Mouse (Mus musculus): ENCODE measurements at regions not wholly inside any gene's neighbourhood (a gene's known extent, or its start where the extent isn't known, plus 50 kb on each side); places are given as distances from the start of the nearest gene placed in this dataset.

- H3K27ac ChIP-seq: no peak overlapping the region
- no peak overlapping the region for H3K4me3 ChIP-seq
- no peaks in the 10 kb centered on the region for H3K9me3 ChIP-seq
- peak overlapping the region; percentile 17; the same call in 1 of the 2 replicates for H3K4me2 ChIP-seq
- H3K27me3 ChIP-seq: peaks cover 24% of the 10 kb centered on the region
- no peaks in the 10 kb centered on the region for H3K36me3 ChIP-seq
- ATAC-seq (ENCODE audit: borderline replicate concordance, extremely low read depth, low FRiP score, low TSS enrichment): no peak
- no peak overlapping the region for H3K9ac ChIP-seq
- WGBS: 20% methylated on average over 23 of the region's 23 CpGs
- H3K4me1 ChIP-seq: 0 out of 2 replicates have a peak, but pooled peaks cover 6% of the 10 kb centered on the region
These were observed 291.8 kb upstream of the Mki67 start for GRCm38 (mm10) chr7:136007796-136008455.

GRCm38 (mm10) chr7:136008486-136008885, 292.3 kb upstream of the Mki67 start:
- H3K4me1 ChIP-seq: 0 out of 2 replicates have a peak, but pooled peaks cover 6% of the 10 kb centered on the region
- H3K4me2 ChIP-seq: peak overlapping the region; percentile 17; the same call in 1 of the 2 replicates
- WGBS: 22% methylated on average over 6 of the region's 6 CpGs
- no peaks in the 10 kb centered on the region for H3K36me3 ChIP-seq
- no peak for ATAC-seq (ENCODE audit: borderline replicate concordance, extremely low read depth, low FRiP score, low TSS enrichment)
- no peaks in the 10 kb centered on the region for H3K9me3 ChIP-seq
- H3K27me3 ChIP-seq: peaks cover 24% of the 10 kb centered on the region
- no peak overlapping the region for H3K9ac ChIP-seq
- H3K27ac ChIP-seq: no peak overlapping the region
- H3K4me3 ChIP-seq: no peak overlapping the region

DNA sequence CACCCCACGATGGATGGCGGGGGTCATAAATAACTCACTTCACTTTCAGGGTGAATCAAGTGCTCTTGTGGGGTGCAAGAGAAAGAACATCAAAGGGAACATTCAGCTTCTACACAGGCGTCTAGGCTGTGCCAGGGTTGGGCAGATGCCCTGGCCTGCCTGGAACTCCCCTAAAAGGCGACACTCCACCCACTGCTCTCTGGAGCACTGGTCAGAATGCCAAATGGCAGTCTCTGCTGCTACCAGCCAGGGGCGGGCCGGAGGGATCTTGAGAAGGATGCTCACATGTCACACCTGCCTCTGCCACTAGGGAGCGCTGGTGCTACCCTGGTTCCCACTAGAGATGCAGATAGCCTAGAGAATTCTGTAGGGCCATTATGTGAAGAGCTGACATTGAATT, 293.9 kb upstream of the Mki67 start:
- no peaks in the 10 kb centered on the region for H3K9me3 ChIP-seq
- peaks cover 24% of the 10 kb centered on the region for H3K27me3 ChIP-seq
- ATAC-seq (ENCODE audit: borderline replicate concordance, extremely low read depth, low FRiP score, low TSS enrichment): no peak
- no peak overlapping the region for H3K9ac ChIP-seq
- no peak overlapping the region for H3K4me2 ChIP-seq
- H3K4me3 ChIP-seq: no peak overlapping the region
- WGBS: 59% methylated on average over 7 of the region's 7 CpGs
- H3K4me1 ChIP-seq: 0 out of 2 replicates have a peak, but pooled peaks cover 6% of the 10 kb centered on the region
- no peaks in the 10 kb centered on the region for H3K36me3 ChIP-seq
- no peak overlapping the region for H3K27ac ChIP-seq

- WGBS: 49% methylated on average over 4 of the region's 4 CpGs
These were observed 298.5 kb upstream of the Mki67 start for GRCm38 (mm10) chr7:136014706-136015105.

DNA sequence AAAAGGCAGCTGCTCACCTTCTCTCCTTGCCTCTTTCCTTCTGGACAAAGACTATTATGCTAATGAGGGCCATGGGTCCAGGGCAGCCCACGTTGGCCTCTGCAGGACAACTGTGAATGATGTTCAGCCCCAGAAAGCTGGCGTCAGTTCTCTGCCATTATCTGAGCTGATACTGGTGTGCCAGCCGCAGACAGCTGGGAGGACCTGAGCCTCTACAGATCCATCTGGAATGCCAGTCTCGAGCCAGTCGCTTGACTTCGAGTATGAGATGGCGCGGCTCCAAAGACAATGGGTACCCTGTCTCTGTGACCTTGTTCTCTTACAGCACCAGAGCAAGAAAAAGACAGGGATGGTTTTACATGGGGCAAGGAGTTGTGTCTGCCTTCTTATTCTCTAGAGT, 300.8 kb upstream of the Mki67 start:
- Histone ChIP-seq H3K4me2 (no peak overlapping the region), H3K4me1 (no peaks in the 10 kb centered on the region), H3K4me3 (no peak overlapping the region), H3K27me3 (no peaks in the 10 kb centered on the region), H3K9ac (no peak overlapping the region), H3K36me3 (no peaks in the 10 kb centered on the region), H3K9me3 (no peaks in the 10 kb centered on the region), H3K27ac (no peak overlapping the region)
- ATAC-seq (ENCODE audit: borderline replicate concordance, extremely low read depth, low FRiP score, low TSS enrichment): no peak
- WGBS: 80% methylated on average over 8 of the region's 8 CpGs

More at GRCm38 (mm10) chr7:136014706-136015105, 298.5 kb upstream of the Mki67 start:
- no peak overlapping the region for H3K4me2 ChIP-seq
- no peak overlapping the region for H3K27ac ChIP-seq
- no peaks in the 10 kb centered on the region for H3K36me3 ChIP-seq
- no peaks in the 10 kb centered on the region for H3K9me3 ChIP-seq
- no peak overlapping the region for H3K4me3 ChIP-seq
- no peaks in the 10 kb centered on the region for H3K27me3 ChIP-seq
- H3K4me1 ChIP-seq: no peaks in the 10 kb centered on the region
- no peak overlapping the region for H3K9ac ChIP-seq
- no peak for ATAC-seq (ENCODE audit: borderline replicate concordance, extremely low read depth, low FRiP score, low TSS enrichment)

DNA sequence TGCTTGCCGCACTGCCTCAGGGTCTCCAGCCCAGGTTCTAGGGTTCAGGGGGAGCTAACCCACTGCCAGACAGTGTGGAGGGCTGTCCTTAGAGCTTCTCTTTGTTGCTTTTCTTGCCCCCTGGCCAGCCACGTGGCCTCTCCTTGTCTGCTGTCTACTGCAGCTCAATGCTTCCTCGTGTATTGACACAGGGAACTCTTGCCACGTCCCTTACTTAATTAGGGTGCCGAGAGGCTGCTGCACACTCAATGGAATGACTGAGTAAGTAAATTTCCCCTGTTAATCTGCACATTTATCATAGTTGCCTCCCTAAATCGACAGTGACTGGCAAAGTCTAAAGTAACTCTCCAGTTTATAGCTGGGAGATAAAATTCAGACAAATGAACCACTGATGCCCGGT, 304.4 kb upstream of the Mki67 start:
- Histone ChIP-seq H3K4me3 (no peak overlapping the region), H3K27me3 (no peaks in the 10 kb centered on the region), H3K27ac (no peak overlapping the region), H3K9ac (no peak overlapping the region), H3K4me2 (no peak overlapping the region), H3K9me3 (no peaks in the 10 kb centered on the region), H3K4me1 (no peaks in the 10 kb centered on the region), H3K36me3 (no peaks in the 10 kb centered on the region)
- ATAC-seq (ENCODE audit: borderline replicate concordance, extremely low read depth, low FRiP score, low TSS enrichment): no peak
- WGBS: 60% methylated on average over 7 of the region's 7 CpGs

DNA sequence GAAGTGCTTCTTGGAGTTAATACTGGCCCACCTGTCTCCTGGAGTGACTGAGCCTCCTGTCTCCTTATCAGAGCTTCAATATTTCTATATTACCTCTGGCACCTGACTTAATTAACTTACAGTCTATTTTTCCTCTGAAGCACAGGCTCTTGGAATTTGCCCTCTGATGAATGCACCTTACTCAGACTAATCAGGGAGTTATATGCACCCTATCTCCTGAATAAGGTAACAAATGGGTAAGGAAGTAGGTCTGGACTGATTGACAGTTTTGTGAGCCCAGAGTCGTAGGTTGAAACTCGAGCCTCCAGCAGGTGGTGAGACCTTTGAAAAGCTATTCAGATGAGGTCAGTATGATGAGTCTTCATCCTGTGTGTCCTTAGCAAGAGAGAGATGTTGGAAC, 304.9 kb upstream of the Mki67 start:
- H3K36me3 ChIP-seq: no peaks in the 10 kb centered on the region
- no peaks in the 10 kb centered on the region for H3K9me3 ChIP-seq
- no peak for ATAC-seq (ENCODE audit: borderline replicate concordance, extremely low read depth, low FRiP score, low TSS enrichment)
- no peaks in the 10 kb centered on the region for H3K27me3 ChIP-seq
- H3K9ac ChIP-seq: no peak overlapping the region
- 42% methylated on average over 2 of the region's 2 CpGs for WGBS
- H3K4me2 ChIP-seq: no peak overlapping the region
- no peak overlapping the region for H3K4me3 ChIP-seq
- no peaks in the 10 kb centered on the region for H3K4me1 ChIP-seq
- no peak overlapping the region for H3K27ac ChIP-seq

DNA sequence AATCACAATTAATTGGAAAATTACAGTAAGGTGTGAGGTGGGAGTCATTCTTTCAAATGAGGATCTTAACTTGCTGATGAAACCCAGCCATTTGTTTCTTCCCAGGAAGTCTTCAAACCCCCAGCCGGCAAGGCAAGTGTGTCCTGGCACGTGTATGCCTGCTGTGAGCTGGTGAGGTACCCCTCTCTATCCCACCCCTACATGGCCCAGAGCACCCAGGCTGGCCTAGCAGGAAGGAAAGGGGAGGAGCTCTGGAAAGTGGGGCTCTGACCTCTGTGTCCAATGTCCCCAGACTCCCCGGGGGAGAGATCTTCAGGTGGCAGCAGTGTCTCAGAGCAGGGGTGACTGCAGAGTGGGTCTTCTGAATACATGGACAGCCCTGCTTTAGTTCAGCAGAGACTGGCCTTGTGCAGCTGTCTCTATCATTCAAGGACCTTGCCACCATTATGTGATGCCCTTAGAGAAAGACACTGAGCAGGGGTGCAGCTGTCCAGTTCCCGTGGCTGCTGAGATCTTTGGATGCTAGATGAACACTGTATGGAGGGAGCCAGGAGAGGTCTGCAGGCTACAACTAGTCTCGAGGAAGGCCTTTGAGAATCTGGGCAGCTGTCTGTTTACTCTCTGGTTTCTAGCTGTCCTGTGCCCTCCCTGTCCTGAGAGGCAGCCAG, 306.8 kb upstream of the Mki67 start:
- WGBS: 65% methylated on average over 5 of the region's 5 CpGs
- H3K27ac ChIP-seq: no peak overlapping the region
- H3K4me2 ChIP-seq: no peak overlapping the region
- no peaks in the 10 kb centered on the region for H3K27me3 ChIP-seq
- no peaks in the 10 kb centered on the region for H3K9me3 ChIP-seq
- no peak overlapping the region for H3K4me3 ChIP-seq
- no peaks in the 10 kb centered on the region for H3K36me3 ChIP-seq
- ATAC-seq (ENCODE audit: borderline replicate concordance, extremely low read depth, low FRiP score, low TSS enrichment): no peak
- no peaks in the 10 kb centered on the region for H3K4me1 ChIP-seq
- H3K9ac ChIP-seq: no peak overlapping the region

GRCm38 (mm10) chr7:136026451-136026850, 310.3 kb upstream of the Mki67 start:
- H3K4me3 ChIP-seq: no peak overlapping the region
- H3K4me1 ChIP-seq: no peaks in the 10 kb centered on the region
- ATAC-seq (ENCODE audit: borderline replicate concordance, extremely low read depth, low FRiP score, low TSS enrichment): no peak
- no peaks in the 10 kb centered on the region for H3K9me3 ChIP-seq
- H3K27ac ChIP-seq: no peak overlapping the region
- 58% methylated on average over 7 of the region's 7 CpGs for WGBS
- H3K27me3 ChIP-seq: no peaks in the 10 kb centered on the region
- H3K4me2 ChIP-seq: no peak overlapping the region
- H3K9ac ChIP-seq: no peak overlapping the region
- no peaks in the 10 kb centered on the region for H3K36me3 ChIP-seq

GRCm38 (mm10) chr7:136032026-136032425, 315.9 kb upstream of the Mki67 start:
- no peak for ATAC-seq (ENCODE audit: borderline replicate concordance, extremely low read depth, low FRiP score, low TSS enrichment)
- Histone ChIP-seq H3K36me3 (no peaks in the 10 kb centered on the region), H3K27ac (no peak overlapping the region), H3K4me2 (no peak overlapping the region), H3K4me1 (no peaks in the 10 kb centered on the region), H3K27me3 (no peaks in the 10 kb centered on the region), H3K4me3 (no peak overlapping the region), H3K9ac (no peak overlapping the region), H3K9me3 (no peaks in the 10 kb centered on the region)
- WGBS: 78% methylated on average over 6 of the region's 6 CpGs

- no peak overlapping the region for H3K27ac ChIP-seq
- WGBS: 70% methylated on average over 5 of the region's 5 CpGs
- no peak overlapping the region for H3K4me3 ChIP-seq
- ATAC-seq (ENCODE audit: borderline replicate concordance, extremely low read depth, low FRiP score, low TSS enrichment): no peak
- no peak overlapping the region for H3K4me2 ChIP-seq
- H3K27me3 ChIP-seq: no peaks in the 10 kb centered on the region
- no peaks in the 10 kb centered on the region for H3K4me1 ChIP-seq
- H3K36me3 ChIP-seq: no peaks in the 10 kb centered on the region
- no peaks in the 10 kb centered on the region for H3K9me3 ChIP-seq
- no peak overlapping the region for H3K9ac ChIP-seq
These were observed 317.4 kb upstream of the Mki67 start for GRCm38 (mm10) chr7:136033536-136033935.

GRCm38 (mm10) chr7:136035735-136036134, 319.6 kb upstream of the Mki67 start:
- no peak overlapping the region for H3K4me3 ChIP-seq
- H3K9ac ChIP-seq: no peak overlapping the region
- ATAC-seq (ENCODE audit: borderline replicate concordance, extremely low read depth, low FRiP score, low TSS enrichment): no peak
- no peaks in the 10 kb centered on the region for H3K27me3 ChIP-seq
- no peaks in the 10 kb centered on the region for H3K4me1 ChIP-seq
- H3K36me3 ChIP-seq: no peaks in the 10 kb centered on the region
- H3K4me2 ChIP-seq: no peak overlapping the region
- H3K9me3 ChIP-seq: no peaks in the 10 kb centered on the region
- WGBS: 49% methylated on average over 7 of the region's 7 CpGs
- no peak overlapping the region for H3K27ac ChIP-seq
